Mouse (Mus musculus): ENCODE measurements around the gene Pdgfra. TPM values are rescaled to one million over a fixed set of nuclear protein-coding genes. Genes with fewer than 3 reads are reported as not detected.

Pdgfra gene
- polyA plus RNA-seq, 1 experiment from 2014 or later, result 28.0 TPM

DNA sequence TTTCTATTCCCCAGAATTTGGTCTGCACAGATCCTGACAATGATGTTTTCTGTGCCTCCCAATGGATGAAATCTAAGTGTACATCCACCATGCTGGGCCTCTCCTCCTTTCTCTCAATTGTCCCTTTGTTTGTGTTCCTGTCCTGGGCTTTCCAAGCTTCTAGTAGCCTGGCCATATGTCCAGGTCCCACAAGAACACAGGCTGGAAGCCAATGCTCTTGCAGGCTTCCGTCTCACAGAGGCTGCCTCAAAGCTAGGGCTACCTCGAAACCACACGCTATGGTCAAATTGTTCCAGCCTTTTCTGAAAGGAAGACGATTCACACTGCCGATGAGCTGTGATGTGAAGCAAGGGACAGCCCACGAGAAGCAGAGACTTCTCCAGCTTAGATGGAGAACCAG is 9.5 kb downstream of the Pdgfra start:
- Histone ChIP-seq H3K9me3 (replicated peaks; ENCODE audit: control insufficient read depth, low read length) (no peaks in the 10 kb centered on the region), H3K27ac (ENCODE audit: low read depth, low read length) (no peak overlapping the region), H3K9ac (ENCODE audit: low read depth, low read length) (no peak overlapping the region), H3K4me3 (ENCODE audit: low read depth, low read length) (no peak overlapping the region), H3K36me3 (ENCODE audit: control insufficient read depth, insufficient read depth, low read length) (no peaks in the 10 kb centered on the region), H3K4me2 (no peak overlapping the region), H3K27me3 (ENCODE audit: control insufficient read depth, insufficient read depth, low read length) (no peaks in the 10 kb centered on the region), H3K4me1 (ENCODE audit: control insufficient read depth, insufficient read depth, low read length) (peaks cover 9% of the 10 kb centered on the region; the same call in 1 of the 2 replicates)
- no peak for ATAC-seq (replicated peaks; ENCODE audit: insufficient number of reproducible peaks, low FRiP score, low TSS enrichment)
- 83% methylated on average over 6 of the region's 6 CpGs for WGBS (ENCODE audit: insufficient replicate concordance)

DNA sequence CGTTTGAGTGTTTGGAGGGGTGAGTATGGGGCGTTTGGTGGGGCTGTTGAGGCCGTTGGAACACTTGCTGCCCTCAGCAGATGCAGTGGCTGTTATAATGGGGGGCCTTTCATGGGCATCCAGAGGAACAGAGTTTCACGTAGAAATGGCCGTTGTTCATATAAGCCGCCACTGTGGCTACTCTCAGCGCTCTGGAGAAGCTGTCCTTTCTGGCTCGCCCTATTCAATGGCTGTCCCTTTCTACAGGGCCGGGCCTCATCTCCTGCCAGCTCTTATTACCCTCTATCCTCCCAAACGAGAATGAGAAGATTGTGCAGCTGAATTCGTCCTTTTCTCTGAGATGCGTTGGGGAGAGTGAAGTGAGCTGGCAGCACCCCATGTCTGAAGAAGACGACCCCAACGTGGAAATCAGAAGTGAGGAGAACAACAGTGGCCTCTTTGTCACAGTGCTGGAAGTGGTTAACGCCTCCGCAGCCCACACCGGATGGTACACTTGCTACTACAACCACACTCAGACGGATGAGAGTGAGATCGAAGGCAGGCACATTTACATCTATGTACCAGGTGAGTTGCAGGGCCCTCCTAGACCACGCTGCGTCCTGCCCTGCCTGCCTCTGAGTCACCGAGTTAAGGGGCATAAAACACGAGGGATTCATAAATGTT is 11.3 kb downstream of the Pdgfra start:
- Histone ChIP-seq H3K4me1 (ENCODE audit: control insufficient read depth, insufficient read depth, low read length) (peaks cover 9% of the 10 kb centered on the region; the same call in 1 of the 2 replicates), H3K36me3 (ENCODE audit: control insufficient read depth, insufficient read depth, low read length) (no peaks in the 10 kb centered on the region; the same call in 1 of the 2 replicates), H3K4me2 (no peak overlapping the region), H3K9me3 (replicated peaks; ENCODE audit: control insufficient read depth, low read length) (no peaks in the 10 kb centered on the region), H3K27me3 (ENCODE audit: control insufficient read depth, insufficient read depth, low read length) (no peaks in the 10 kb centered on the region), H3K9ac (ENCODE audit: low read depth, low read length) (no peak overlapping the region), H3K4me3 (ENCODE audit: low read depth, low read length) (no peak overlapping the region), H3K27ac (ENCODE audit: low read depth, low read length) (no peak overlapping the region)
- no peak for ATAC-seq (replicated peaks; ENCODE audit: insufficient number of reproducible peaks, low FRiP score, low TSS enrichment)
- WGBS (ENCODE audit: insufficient replicate concordance), result 82% methylated on average over 23 of the region's 23 CpGs

- Histone ChIP-seq H3K36me3 (ENCODE audit: control insufficient read depth, insufficient read depth, low read length) (no peaks in the 10 kb centered on the region; the same call in 1 of the 2 replicates), H3K4me3 (ENCODE audit: low read depth, low read length) (no peak overlapping the region), H3K9me3 (replicated peaks; ENCODE audit: control insufficient read depth, low read length) (no peaks in the 10 kb centered on the region), H3K4me1 (ENCODE audit: control insufficient read depth, insufficient read depth, low read length) (peaks cover 9% of the 10 kb centered on the region; the same call in 1 of the 2 replicates), H3K27me3 (ENCODE audit: control insufficient read depth, insufficient read depth, low read length) (no peaks in the 10 kb centered on the region), H3K4me2 (no peak overlapping the region), H3K27ac (ENCODE audit: low read depth, low read length) (no peak overlapping the region), H3K9ac (ENCODE audit: low read depth, low read length) (no peak overlapping the region)
- ATAC-seq (replicated peaks; ENCODE audit: insufficient number of reproducible peaks, low FRiP score, low TSS enrichment), result no peak
- WGBS (ENCODE audit: insufficient replicate concordance), result 73% methylated on average over 4 of the region's 4 CpGs
Measured at GRCm38 (mm10) chr5:75164688-75165087, 12.6 kb downstream of the Pdgfra start.

GRCm38 (mm10) chr5:75169837-75170236 is 17.7 kb downstream of the Pdgfra start:
- no peaks in the 10 kb centered on the region for H3K9me3 ChIP-seq (replicated peaks; ENCODE audit: control insufficient read depth, low read length)
- no peak overlapping the region for H3K27ac ChIP-seq (ENCODE audit: low read depth, low read length)
- H3K4me1 ChIP-seq (ENCODE audit: control insufficient read depth, insufficient read depth, low read length), result no peaks in the 10 kb centered on the region
- H3K36me3 ChIP-seq (ENCODE audit: control insufficient read depth, insufficient read depth, low read length), result peaks cover 3% of the 10 kb centered on the region; the same call in 1 of the 2 replicates
- H3K4me2 ChIP-seq, result no peak overlapping the region
- WGBS (ENCODE audit: insufficient replicate concordance), result 86% methylated on average over 6 of the region's 6 CpGs
- no peak for ATAC-seq (replicated peaks; ENCODE audit: insufficient number of reproducible peaks, low FRiP score, low TSS enrichment)
- no peaks in the 10 kb centered on the region for H3K27me3 ChIP-seq (ENCODE audit: control insufficient read depth, insufficient read depth, low read length)
- H3K9ac ChIP-seq (ENCODE audit: low read depth, low read length), result no peak overlapping the region
- H3K4me3 ChIP-seq (ENCODE audit: low read depth, low read length), result no peak overlapping the region

DNA sequence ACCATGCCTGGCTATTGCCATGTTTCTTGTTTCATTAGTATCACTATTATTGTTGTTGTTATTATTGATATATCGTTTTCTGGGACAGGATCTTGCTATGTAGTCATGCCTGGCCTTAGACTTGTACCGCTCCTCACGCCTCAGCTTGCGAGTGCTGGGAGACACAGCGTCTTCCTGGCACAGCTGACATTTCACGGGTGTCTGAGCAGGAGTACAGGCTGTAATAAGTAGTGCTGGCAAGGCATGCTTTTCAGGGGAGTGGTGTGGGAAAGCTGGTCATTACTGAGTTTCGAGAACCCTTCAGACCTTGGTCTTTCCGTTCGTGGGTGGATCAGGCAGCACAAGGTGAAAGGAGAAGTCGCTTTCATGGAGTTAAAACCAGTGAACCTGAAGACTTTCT is 19.8 kb downstream of the Pdgfra start:
- H3K9ac ChIP-seq (ENCODE audit: low read depth, low read length), result no peak overlapping the region
- H3K4me2 ChIP-seq, result no peak overlapping the region
- ATAC-seq (replicated peaks; ENCODE audit: insufficient number of reproducible peaks, low FRiP score, low TSS enrichment), result no peak
- H3K27me3 ChIP-seq (ENCODE audit: control insufficient read depth, insufficient read depth, low read length), result no peaks in the 10 kb centered on the region
- H3K4me3 ChIP-seq (ENCODE audit: low read depth, low read length), result no peak overlapping the region
- H3K4me1 ChIP-seq (ENCODE audit: control insufficient read depth, insufficient read depth, low read length), result no peaks in the 10 kb centered on the region
- H3K9me3 ChIP-seq (replicated peaks; ENCODE audit: control insufficient read depth, low read length), result no peaks in the 10 kb centered on the region
- H3K36me3 ChIP-seq (ENCODE audit: control insufficient read depth, insufficient read depth, low read length), result peaks cover 3% of the 10 kb centered on the region; the same call in 1 of the 2 replicates
- WGBS (ENCODE audit: insufficient replicate concordance), result 90% methylated on average over 10 of the region's 10 CpGs
- H3K27ac ChIP-seq (ENCODE audit: low read depth, low read length), result no peak overlapping the region

GRCm38 (mm10) chr5:75179249-75179648 is 27.2 kb downstream of the Pdgfra start:
- Histone ChIP-seq H3K4me2 (no peak overlapping the region), H3K9ac (ENCODE audit: low read depth, low read length) (no peak overlapping the region), H3K4me1 (ENCODE audit: control insufficient read depth, insufficient read depth, low read length) (no peaks in the 10 kb centered on the region), H3K4me3 (ENCODE audit: low read depth, low read length) (no peak overlapping the region), H3K36me3 (ENCODE audit: control insufficient read depth, insufficient read depth, low read length) (peaks cover 2% of the 10 kb centered on the region; the same call in 1 of the 2 replicates), H3K9me3 (replicated peaks; ENCODE audit: control insufficient read depth, low read length) (no peaks in the 10 kb centered on the region), H3K27me3 (ENCODE audit: control insufficient read depth, insufficient read depth, low read length) (no peaks in the 10 kb centered on the region), H3K27ac (ENCODE audit: low read depth, low read length) (no peak overlapping the region)
- 82% methylated on average over 10 of the region's 10 CpGs for WGBS (ENCODE audit: insufficient replicate concordance)
- no peak for ATAC-seq (replicated peaks; ENCODE audit: insufficient number of reproducible peaks, low FRiP score, low TSS enrichment)

DNA sequence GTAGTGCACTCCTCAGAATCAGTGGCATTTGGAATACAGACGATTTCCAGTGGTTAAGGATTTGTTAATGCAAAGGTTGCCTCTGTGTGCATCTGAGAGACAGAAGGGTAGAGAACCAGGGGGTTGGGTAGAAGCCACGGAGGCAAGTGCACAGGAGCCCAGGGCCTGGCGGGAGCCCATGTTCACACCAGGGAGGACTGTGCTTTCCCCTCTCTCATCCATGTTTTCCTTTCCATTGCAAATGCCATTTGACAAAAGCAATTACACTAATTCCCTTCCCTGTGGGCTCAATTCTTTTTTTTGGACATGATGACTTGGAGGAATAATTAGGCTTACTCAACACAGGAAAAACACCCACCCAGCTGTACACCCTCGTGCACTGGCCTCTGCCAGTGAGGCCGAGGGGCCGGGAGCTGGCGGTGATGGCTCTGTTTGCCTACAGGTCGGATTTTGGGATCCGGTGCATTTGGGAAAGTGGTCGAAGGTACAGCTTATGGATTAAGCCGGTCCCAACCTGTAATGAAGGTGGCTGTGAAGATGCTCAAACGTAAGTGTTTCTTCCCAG is 27.7 kb downstream of the Pdgfra start:
- 86% methylated on average over 12 of the region's 12 CpGs for WGBS (ENCODE audit: insufficient replicate concordance)
- no peak for ATAC-seq (replicated peaks; ENCODE audit: insufficient number of reproducible peaks, low FRiP score, low TSS enrichment)
- Histone ChIP-seq H3K4me3 (ENCODE audit: low read depth, low read length) (no peak overlapping the region), H3K9me3 (replicated peaks; ENCODE audit: control insufficient read depth, low read length) (no peaks in the 10 kb centered on the region), H3K36me3 (ENCODE audit: control insufficient read depth, insufficient read depth, low read length) (peaks cover 2% of the 10 kb centered on the region; the same call in 1 of the 2 replicates), H3K4me1 (ENCODE audit: control insufficient read depth, insufficient read depth, low read length) (no peaks in the 10 kb centered on the region), H3K4me2 (no peak overlapping the region), H3K9ac (ENCODE audit: low read depth, low read length) (no peak overlapping the region), H3K27me3 (ENCODE audit: control insufficient read depth, insufficient read depth, low read length) (no peaks in the 10 kb centered on the region), H3K27ac (ENCODE audit: low read depth, low read length) (no peak overlapping the region)

DNA sequence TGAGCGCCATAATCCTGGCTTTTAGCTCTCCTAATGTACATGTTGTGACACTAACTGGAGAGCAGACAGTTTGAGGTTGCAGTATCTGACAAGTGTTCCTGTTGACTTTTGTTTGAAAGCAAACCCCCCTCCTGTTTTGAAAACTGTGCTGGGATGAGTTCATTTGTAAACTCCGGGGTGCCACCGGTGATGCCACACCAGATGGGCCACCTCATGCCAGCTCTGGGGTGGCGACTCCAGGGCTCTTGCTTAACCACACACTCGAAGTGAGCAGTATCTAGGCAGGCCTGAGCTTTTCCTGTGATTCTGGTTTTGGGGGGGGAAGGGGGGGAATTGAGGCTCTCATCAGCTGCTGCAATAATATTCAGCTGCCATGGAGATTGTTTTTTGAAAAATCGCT is 31.6 kb downstream of the Pdgfra start:
- no peak overlapping the region for H3K9ac ChIP-seq (ENCODE audit: low read depth, low read length)
- H3K4me1 ChIP-seq (ENCODE audit: control insufficient read depth, insufficient read depth, low read length), result no peaks in the 10 kb centered on the region
- H3K27ac ChIP-seq (ENCODE audit: low read depth, low read length), result no peak overlapping the region
- H3K27me3 ChIP-seq (ENCODE audit: control insufficient read depth, insufficient read depth, low read length), result no peaks in the 10 kb centered on the region
- WGBS (ENCODE audit: insufficient replicate concordance), result 82% methylated on average over 6 of the region's 6 CpGs
- H3K4me3 ChIP-seq (ENCODE audit: low read depth, low read length), result no peak overlapping the region
- no peak overlapping the region for H3K4me2 ChIP-seq
- ATAC-seq (replicated peaks; ENCODE audit: insufficient number of reproducible peaks, low FRiP score, low TSS enrichment), result no peak
- peaks cover 11% of the 10 kb centered on the region; the same call in 1 of the 2 replicates for H3K36me3 ChIP-seq (ENCODE audit: control insufficient read depth, insufficient read depth, low read length)
- H3K9me3 ChIP-seq (replicated peaks; ENCODE audit: control insufficient read depth, low read length), result no peaks in the 10 kb centered on the region

DNA sequence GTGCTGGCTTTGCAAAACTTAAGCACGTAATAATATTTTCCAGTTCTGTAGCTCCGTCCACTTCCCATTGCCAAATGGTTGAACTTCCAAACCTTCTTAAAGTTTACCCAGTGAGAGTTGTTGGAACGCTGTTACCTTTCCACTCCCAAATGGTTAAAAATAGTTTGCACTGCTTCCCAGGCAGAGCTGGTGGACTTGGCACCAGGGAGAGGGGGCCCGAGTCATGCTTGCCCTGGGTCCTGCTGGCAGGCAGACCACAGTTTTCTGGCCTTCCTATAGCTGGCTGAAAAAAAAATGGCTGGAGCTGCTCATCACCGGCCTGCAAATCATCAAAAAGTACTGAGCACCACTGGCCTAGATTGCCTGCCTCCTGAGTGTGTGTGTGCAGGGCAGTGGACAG is 32.0 kb downstream of the Pdgfra start:
- Histone ChIP-seq H3K9me3 (replicated peaks; ENCODE audit: control insufficient read depth, low read length) (no peaks in the 10 kb centered on the region), H3K4me3 (ENCODE audit: low read depth, low read length) (no peak overlapping the region), H3K4me1 (ENCODE audit: control insufficient read depth, insufficient read depth, low read length) (no peaks in the 10 kb centered on the region), H3K4me2 (no peak overlapping the region), H3K27ac (ENCODE audit: low read depth, low read length) (no peak overlapping the region), H3K36me3 (ENCODE audit: control insufficient read depth, insufficient read depth, low read length) (peaks cover 13% of the 10 kb centered on the region; the same call in 1 of the 2 replicates), H3K27me3 (ENCODE audit: control insufficient read depth, insufficient read depth, low read length) (no peaks in the 10 kb centered on the region), H3K9ac (ENCODE audit: low read depth, low read length) (no peak overlapping the region)
- no peak for ATAC-seq (replicated peaks; ENCODE audit: insufficient number of reproducible peaks, low FRiP score, low TSS enrichment)
- 69% methylated on average over 5 of the region's 5 CpGs for WGBS (ENCODE audit: insufficient replicate concordance)

Data from heart, embryonic 11.5 days (tissue).